ENCODE assay signal across 14 mouse cellular contexts in the genomic region with DNA sequence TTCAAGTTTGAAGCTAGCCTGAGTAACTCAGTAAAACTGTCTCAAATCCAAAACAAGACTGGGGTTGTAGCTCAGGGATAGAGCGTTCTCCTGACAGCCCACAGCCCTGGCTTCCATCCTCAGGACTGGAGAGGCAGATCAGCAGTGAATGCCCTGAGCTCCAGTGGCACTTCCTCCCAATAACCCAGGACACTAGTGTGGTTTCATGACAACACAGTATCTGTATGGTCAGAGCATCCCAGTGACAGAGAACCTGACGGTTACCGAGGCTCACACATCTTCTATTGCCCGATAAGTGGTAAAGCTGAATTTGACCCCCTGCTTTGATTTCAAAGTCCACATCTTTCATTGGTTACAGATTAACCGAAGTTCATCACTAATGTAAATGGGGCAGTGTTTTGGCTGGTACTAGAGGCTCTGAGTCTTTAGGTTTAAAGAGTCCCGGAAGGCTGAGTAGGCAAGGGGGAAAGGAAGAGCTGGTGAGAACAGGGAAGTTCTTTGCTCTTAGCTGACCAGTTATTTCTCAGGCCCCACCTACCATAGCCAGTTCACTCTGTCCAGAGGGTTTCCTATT.
DNase-seq lines count a peak whose midpoint lies in the region; ATAC-seq and TF ChIP-seq lines count a peak whose summit lies in the region.
"Had no signal": no experiment of that assay in that cellular context is flagged by ENCODE, and none has a peak within 500 bp of the region (broad histone marks: within the 10 kb centered on the region; RNA-seq: fewer than 3 reads in every experiment).

No protein-coding gene starts in this region.

- peak overlapping the region; percentile 87 to 93 for H3K27ac ChIP-seq in heart, embryonic 14.5 days (replicated peaks in 1 of 2; ENCODE audit: control insufficient read depth in 1 of 2, insufficient read depth in 1 of 2, low read depth in 2 of 2, low read length in 2 of 2)
- H3K27ac ChIP-seq in embryonic fibroblast, embryonic 13.5 days (ENCODE audit: insufficient read depth, low read length) = peak overlapping the region; percentile 50; the same call in 1 of the 2 replicates
- H3K27ac ChIP-seq: limb, embryonic 15.5 days had no signal

- no peaks in the 10 kb centered on the region for H3K9me3 ChIP-seq in heart, embryonic 14.5 days (ENCODE audit: control insufficient read depth, low read length)
- H3K9me3 ChIP-seq: limb, embryonic 15.5 days had no signal

- TF ChIP-seq CTCF in embryonic fibroblast, embryonic 13.5 days (IDR thresholded peaks at IDR 0.05; ENCODE audit: borderline replicate concordance, insufficient read depth, low read length) = no peak

- H3K9ac ChIP-seq in heart, embryonic 14.5 days (ENCODE audit: low read length) = peak overlapping the region; percentile 27
- H3K9ac ChIP-seq: limb, embryonic 15.5 days had no signal

- intact Hi-C loops in heart, postnatal 10 days (cut with DNase I) = no loop called here

- H3K27me3 ChIP-seq in heart, embryonic 14.5 days (ENCODE audit: control insufficient read depth, insufficient read depth, low read length) = no peaks in the 10 kb centered on the region
- H3K27me3 ChIP-seq: CH12.LX; limb, embryonic 15.5 days had no signal

- DNase-seq in heart, postnatal 10 days = no peak
- DNase-seq in kidney, adult 9 months = peak; percentile 81
- no peak for DNase-seq in left cerebral cortex, adult 18-20 months (ENCODE audit: low spot score in 2 of 2)
- no peak for DNase-seq in layer of hippocampus, adult 18-20 months (ENCODE audit: low spot score in 2 of 2)
- DNase-seq: cerebellum, adult 11-12 months; right cerebral cortex, postnatal 14 days; thymus, postnatal 25 days had no signal

- no peak for TF ChIP-seq POLR2A in embryonic fibroblast, embryonic 13.5 days (IDR thresholded peaks at IDR 0.05; ENCODE audit: low read depth, low read length)

- peaks cover 22 to 23% of the 10 kb centered on the region in 2 experiments for H3K4me1 ChIP-seq in heart, embryonic 14.5 days (ENCODE audit: control insufficient read depth in 2 of 2, insufficient read depth in 2 of 2, low read length in 2 of 2)
- peaks cover 9% of the 10 kb centered on the region for H3K4me1 ChIP-seq in embryonic fibroblast, embryonic 13.5 days (ENCODE audit: control insufficient read depth, insufficient read depth, low read length)
- H3K4me1 ChIP-seq: limb, embryonic 15.5 days had no signal

- peak overlapping the region; percentile 21 for H3K4me2 ChIP-seq in heart, embryonic 14.5 days (ENCODE audit: low read length)
- H3K4me2 ChIP-seq: limb, embryonic 15.5 days had no signal

- H3K4me3 ChIP-seq in heart, embryonic 14.5 days (ENCODE audit: control insufficient read depth in 1 of 2, insufficient read depth in 1 of 2, low read depth in 1 of 2, low read length in 2 of 2) = no peak overlapping the region
- no peak overlapping the region for H3K4me3 ChIP-seq in embryonic fibroblast, embryonic 13.5 days (ENCODE audit: insufficient read depth, low read length)
- H3K4me3 ChIP-seq: limb, embryonic 15.5 days; myocyte had no signal

- ATAC-seq in heart, embryonic 14.5 days (ENCODE audit: insufficient number of reproducible peaks, insufficient read depth, low FRiP score, low read depth) = no peak
- ATAC-seq in megakaryocyte, adult 5-6 weeks (ENCODE audit: poor library complexity, severe bottlenecking) = peak; percentile 58
- no peak for ATAC-seq in cerebellum, adult (ENCODE audit: insufficient number of reproducible peaks, low FRiP score, low TSS enrichment)

- 52% methylated on average over 6 of the region's 6 CpGs for WGBS in heart, embryonic 14.5 days

- no peaks in the 10 kb centered on the region for H3K36me3 ChIP-seq in heart, embryonic 14.5 days (ENCODE audit: control insufficient read depth, insufficient read depth, low read length)
- H3K36me3 ChIP-seq: limb, embryonic 15.5 days had no signal
